Mouse (Mus musculus) limb, embryonic 10.5 days (tissue): ENCODE data around the gene Nell1. TPM values are rescaled to one million over a fixed set of nuclear protein-coding genes. Genes with fewer than 3 reads are reported as not detected.

ENCODE experiments used
- DNase-seq: peaks from one replicate; pipeline ENCODE4 v3.0.0-alpha.2; 2017; ENCODE audit warnings: low spot score
- H3K27ac ChIP-seq: fragments of 300-500 bp; sonication (generic); 2 replicates; pipeline ENCODE4 v1.5.1; 2016; ENCODE audit warnings: mild to moderate bottlenecking
- H3K27me3 ChIP-seq: fragments of 300-500 bp; sonication (generic); 2 replicates; pipeline ENCODE4 v1.6.1; 2016; ENCODE audit warnings: low read depth, mild to moderate bottlenecking; ENCODE audit not compliant: poor library complexity, severe bottlenecking
- H3K36me3 ChIP-seq: fragments of 300-500 bp; sonication (generic); 2 replicates; pipeline ENCODE4 v1.6.1; 2016; ENCODE audit warnings: mild to moderate bottlenecking, moderate library complexity
- H3K4me1 ChIP-seq: fragments of 300-500 bp; sonication (generic); 2 replicates; pipeline ENCODE4 v1.6.1; 2016
- H3K4me3 ChIP-seq: fragments of 300-500 bp; sonication (generic); 2 replicates; pipeline ENCODE4 v1.5.1; 2016; ENCODE audit warnings: mild to moderate bottlenecking, moderate library complexity
- H3K9me3 ChIP-seq: fragments of 300-500 bp; sonication (generic); replicated peaks from 2 replicates; pipeline ENCODE4 v1.6.1; 2016; ENCODE audit warnings: mild to moderate bottlenecking
- WGBS: fragments of 180-500 bp; shearing (Covaris S2); methylation state at CpG from one replicate; pipeline ENCODE4 v1.1.7; 2016; 5-methylcytosine and 5-hydroxymethylcytosine counted together
- polyA plus RNA-seq: library from polyadenylated mRNA; unstranded; fragments of >200 nt; fragmentation: Nextera tagmentation; extraction: Ambion mirVana; gene quantifications from 2 replicates; pipeline ENCODE4 v1.2.1, GENCODE M21; 2016

Gene Nell1
- polyA plus RNA-seq, 1 experiment from 2014 or later: 0.55 TPM

GRCm38 (mm10) chr7:50226621-50227020 lies 252.0 kb downstream of the Nell1 start:
- H3K4me3 ChIP-seq: no peak overlapping the region
- H3K9me3 ChIP-seq: no peaks in the 10 kb centered on the region
- 95% methylated on average over 2 of the region's 2 CpGs for WGBS
- H3K27me3 ChIP-seq: no peaks in the 10 kb centered on the region
- H3K27ac ChIP-seq: no peak overlapping the region
- H3K36me3 ChIP-seq: no peaks in the 10 kb centered on the region
- DNase-seq: no peak
- no peaks in the 10 kb centered on the region for H3K4me1 ChIP-seq

GRCm38 (mm10) chr7:50228273-50228672 lies 253.6 kb downstream of the Nell1 start:
- Histone ChIP-seq H3K27ac (no peak overlapping the region), H3K4me3 (no peak overlapping the region), H3K27me3 (no peaks in the 10 kb centered on the region), H3K4me1 (no peaks in the 10 kb centered on the region), H3K36me3 (no peaks in the 10 kb centered on the region), H3K9me3 (no peaks in the 10 kb centered on the region)
- WGBS: 72% methylated on average over 4 of the region's 4 CpGs
- DNase-seq: no peak

GRCm38 (mm10) chr7:50241213-50241612 lies 266.5 kb downstream of the Nell1 start:
- H3K9me3 ChIP-seq: no peaks in the 10 kb centered on the region
- H3K27ac ChIP-seq: no peak overlapping the region
- H3K4me3 ChIP-seq: no peak overlapping the region
- DNase-seq: no peak
- no peaks in the 10 kb centered on the region for H3K36me3 ChIP-seq
- 94% methylated on average over 4 of the region's 4 CpGs for WGBS
- no peaks in the 10 kb centered on the region for H3K4me1 ChIP-seq
- no peaks in the 10 kb centered on the region for H3K27me3 ChIP-seq

GRCm38 (mm10) chr7:50241634-50242273 lies 267.1 kb downstream of the Nell1 start:
- Histone ChIP-seq H3K4me1 (no peaks in the 10 kb centered on the region), H3K9me3 (no peaks in the 10 kb centered on the region), H3K36me3 (no peaks in the 10 kb centered on the region), H3K27ac (no peak overlapping the region), H3K4me3 (no peak overlapping the region), H3K27me3 (no peaks in the 10 kb centered on the region)
- WGBS: 82% methylated on average over 5 of the region's 5 CpGs
- DNase-seq: no peak

GRCm38 (mm10) chr7:50253166-50253565 lies 278.5 kb downstream of the Nell1 start:
- no peaks in the 10 kb centered on the region for H3K4me1 ChIP-seq
- H3K36me3 ChIP-seq: no peaks in the 10 kb centered on the region
- H3K9me3 ChIP-seq: no peaks in the 10 kb centered on the region
- H3K27me3 ChIP-seq: no peaks in the 10 kb centered on the region
- DNase-seq: no peak
- H3K4me3 ChIP-seq: no peak overlapping the region
- WGBS: 74% methylated on average over 3 of the region's 3 CpGs
- H3K27ac ChIP-seq: no peak overlapping the region

- H3K27ac ChIP-seq: no peak overlapping the region
- H3K9me3 ChIP-seq: no peaks in the 10 kb centered on the region
- 82% methylated on average over 3 of the region's 3 CpGs for WGBS
- no peaks in the 10 kb centered on the region for H3K4me1 ChIP-seq
- H3K36me3 ChIP-seq: no peaks in the 10 kb centered on the region
- no peak for DNase-seq
- no peaks in the 10 kb centered on the region for H3K27me3 ChIP-seq
- H3K4me3 ChIP-seq: no peak overlapping the region
Measured at GRCm38 (mm10) chr7:50260016-50260415, 285.4 kb downstream of the Nell1 start.

GRCm38 (mm10) chr7:50295508-50295907 lies 320.8 kb downstream of the Nell1 start:
- no peak overlapping the region for H3K27ac ChIP-seq
- WGBS: 77% methylated on average over 3 of the region's 3 CpGs
- H3K9me3 ChIP-seq: no peaks in the 10 kb centered on the region
- no peaks in the 10 kb centered on the region for H3K27me3 ChIP-seq
- H3K36me3 ChIP-seq: no peaks in the 10 kb centered on the region
- no peak for DNase-seq
- H3K4me3 ChIP-seq: no peak overlapping the region
- H3K4me1 ChIP-seq: no peaks in the 10 kb centered on the region

GRCm38 (mm10) chr7:50338226-50338625 lies 363.6 kb downstream of the Nell1 start:
- 87% methylated on average over 5 of the region's 5 CpGs for WGBS
- H3K4me3 ChIP-seq: no peak overlapping the region
- no peaks in the 10 kb centered on the region for H3K36me3 ChIP-seq
- H3K9me3 ChIP-seq: no peaks in the 10 kb centered on the region
- DNase-seq: no peak
- no peaks in the 10 kb centered on the region for H3K4me1 ChIP-seq
- no peaks in the 10 kb centered on the region for H3K27me3 ChIP-seq
- no peak overlapping the region for H3K27ac ChIP-seq

- no peaks in the 10 kb centered on the region for H3K27me3 ChIP-seq
- no peaks in the 10 kb centered on the region for H3K9me3 ChIP-seq
- no peak overlapping the region for H3K4me3 ChIP-seq
- no peak for DNase-seq
- no peaks in the 10 kb centered on the region for H3K36me3 ChIP-seq
- H3K4me1 ChIP-seq: no peaks in the 10 kb centered on the region
- 78% methylated on average over 5 of the region's 5 CpGs for WGBS
- no peak overlapping the region for H3K27ac ChIP-seq
Measured at GRCm38 (mm10) chr7:50338757-50339156, 364.1 kb downstream of the Nell1 start.

- no peaks in the 10 kb centered on the region for H3K27me3 ChIP-seq
- no peaks in the 10 kb centered on the region for H3K4me1 ChIP-seq
- H3K9me3 ChIP-seq: no peaks in the 10 kb centered on the region
- H3K4me3 ChIP-seq: no peak overlapping the region
- DNase-seq: no peak
- H3K27ac ChIP-seq: no peak overlapping the region
- WGBS: 66% methylated on average over 2 of the region's 2 CpGs
- H3K36me3 ChIP-seq: no peaks in the 10 kb centered on the region
Measured at GRCm38 (mm10) chr7:50351564-50351963, 376.9 kb downstream of the Nell1 start.

GRCm38 (mm10) chr7:50357213-50357612 lies 382.5 kb downstream of the Nell1 start:
- Histone ChIP-seq H3K27ac (no peak overlapping the region), H3K27me3 (no peaks in the 10 kb centered on the region), H3K36me3 (no peaks in the 10 kb centered on the region), H3K9me3 (no peaks in the 10 kb centered on the region), H3K4me3 (no peak overlapping the region), H3K4me1 (0 out of 2 replicates have a peak, but pooled peaks cover 6% of the 10 kb centered on the region)
- WGBS: 26% methylated on average over 2 of the region's 2 CpGs
- DNase-seq: no peak

GRCm38 (mm10) chr7:50362039-50362438 lies 387.4 kb downstream of the Nell1 start:
- Histone ChIP-seq H3K4me1 (0 out of 2 replicates have a peak, but pooled peaks cover 6% of the 10 kb centered on the region), H3K9me3 (no peaks in the 10 kb centered on the region), H3K4me3 (no peak overlapping the region), H3K27ac (no peak overlapping the region), H3K27me3 (no peaks in the 10 kb centered on the region), H3K36me3 (no peaks in the 10 kb centered on the region)
- DNase-seq: no peak
- 46% methylated on average over 2 of the region's 2 CpGs for WGBS

- WGBS: 82% methylated on average over 4 of the region's 4 CpGs
- Histone ChIP-seq H3K4me3 (no peak overlapping the region), H3K36me3 (no peaks in the 10 kb centered on the region), H3K4me1 (no peaks in the 10 kb centered on the region), H3K27ac (no peak overlapping the region), H3K27me3 (no peaks in the 10 kb centered on the region), H3K9me3 (no peaks in the 10 kb centered on the region)
- no peak for DNase-seq
Measured at GRCm38 (mm10) chr7:50374876-50375275, 400.2 kb downstream of the Nell1 start.

- no peaks in the 10 kb centered on the region for H3K4me1 ChIP-seq
- no peak for DNase-seq
- no peaks in the 10 kb centered on the region for H3K36me3 ChIP-seq
- H3K4me3 ChIP-seq: no peak overlapping the region
- WGBS: 91% methylated on average over 2 of the region's 2 CpGs
- H3K27ac ChIP-seq: no peak overlapping the region
- H3K27me3 ChIP-seq: no peaks in the 10 kb centered on the region
- no peaks in the 10 kb centered on the region for H3K9me3 ChIP-seq
Measured at GRCm38 (mm10) chr7:50410421-50410820, 435.8 kb downstream of the Nell1 start.
